Mouse (Mus musculus): ENCODE results near the gene Twist2. TPM values are rescaled to one million over a fixed set of nuclear protein-coding genes. Genes with fewer than 3 reads are reported as not detected.

The Twist2 gene
- polyA plus RNA-seq, 1 experiment: 0.37 TPM

DNA sequence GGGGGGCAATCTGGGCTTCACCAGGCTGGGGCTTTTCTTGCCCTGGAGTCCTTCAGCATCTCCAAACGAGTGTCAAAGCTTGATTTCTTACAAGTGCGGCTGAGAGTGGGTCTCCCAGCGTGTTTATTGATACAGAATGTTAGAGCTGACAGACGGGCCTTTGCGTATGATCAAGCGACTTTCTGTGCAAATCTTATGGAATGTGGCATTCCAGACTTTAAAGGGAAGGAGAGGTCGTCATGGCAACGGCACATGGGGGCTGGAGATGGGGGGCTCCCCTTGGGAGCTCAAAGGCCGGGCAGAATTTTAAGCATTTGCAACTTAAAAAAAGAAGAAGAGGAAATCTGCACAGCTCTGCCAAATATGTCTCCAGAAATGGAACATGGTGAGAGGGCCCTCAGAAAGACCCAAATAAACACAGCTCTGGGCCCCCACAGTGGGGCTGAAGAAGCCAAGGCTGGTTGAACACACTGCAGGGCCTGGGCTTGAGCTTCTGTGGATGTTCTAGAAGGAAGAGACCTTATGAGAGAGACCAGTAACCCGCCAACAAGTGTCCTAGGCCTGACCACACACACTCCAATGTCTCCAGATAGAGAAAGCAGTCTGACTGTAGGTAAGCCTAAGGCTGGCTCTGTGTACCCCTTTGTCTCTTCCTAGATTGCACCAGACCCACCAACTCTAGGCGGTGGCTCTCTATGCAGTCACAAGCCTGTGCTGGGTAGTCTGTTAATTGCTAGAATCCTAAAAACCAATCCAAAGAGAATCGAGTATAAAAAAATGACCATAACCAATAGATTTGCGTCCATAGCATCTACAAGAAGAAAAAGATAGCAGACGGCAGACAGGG lies 40.9 kb upstream of the Twist2 start:
- TF ChIP-seq CTCF (IDR thresholded peaks at IDR 0.05; ENCODE audit: control insufficient read depth, insufficient read depth, insufficient replicate concordance, low read depth, low read length): no peak
- TF ChIP-seq POLR2A (IDR thresholded peaks at IDR 0.05; ENCODE audit: control insufficient read depth, low read depth, low read length): no peak
- no peak overlapping the region for H3K27ac ChIP-seq (ENCODE audit: control insufficient read depth, insufficient read depth, low read depth, low read length)
- H3K27me3 ChIP-seq (ENCODE audit: control insufficient read depth, insufficient read depth, low read length): no peaks in the 10 kb centered on the region
- no peaks in the 10 kb centered on the region for H3K36me3 ChIP-seq (ENCODE audit: control insufficient read depth, insufficient read depth, low read length)
- no peak overlapping the region for H3K4me3 ChIP-seq (ENCODE audit: control insufficient read depth, low read depth, low read length)
- H3K4me1 ChIP-seq (ENCODE audit: control insufficient read depth, insufficient read depth, low read length): no peaks in the 10 kb centered on the region; the same call in 1 of the 2 replicates

DNA sequence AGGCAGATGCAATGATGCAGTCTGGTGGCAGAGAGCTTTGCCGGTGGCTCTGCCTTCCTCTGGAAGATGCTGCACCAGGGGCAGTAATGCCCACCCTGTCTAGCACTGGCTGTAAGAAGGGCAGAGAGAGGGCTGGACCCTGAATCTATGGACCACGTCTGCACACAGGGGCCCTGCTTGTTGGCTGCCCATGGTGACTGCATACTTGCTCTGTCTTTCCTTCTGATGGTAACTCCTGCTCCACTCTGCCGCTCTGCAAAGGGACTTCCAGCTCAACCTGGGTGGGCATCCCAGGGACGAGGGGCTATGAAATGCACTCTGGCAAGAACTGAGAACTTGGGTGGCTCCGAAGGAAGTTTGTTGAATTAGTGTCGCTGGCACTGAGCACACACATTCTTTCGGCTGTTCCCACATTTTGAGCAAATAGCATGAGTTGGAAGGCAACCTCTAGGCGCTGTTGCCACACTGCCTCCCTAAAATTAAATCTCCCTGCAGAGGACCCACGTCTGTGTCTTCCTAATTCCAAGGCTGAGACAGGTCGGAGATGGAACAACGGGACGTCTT lies 38.7 kb upstream of the Twist2 start:
- Histone ChIP-seq H3K27ac (ENCODE audit: control insufficient read depth, insufficient read depth, low read depth, low read length) (no peak overlapping the region; the same call in 1 of the 2 replicates), H3K27me3 (ENCODE audit: control insufficient read depth, insufficient read depth, low read length) (no peaks in the 10 kb centered on the region), H3K4me1 (ENCODE audit: control insufficient read depth, insufficient read depth, low read length) (no peaks in the 10 kb centered on the region; the same call in 1 of the 2 replicates), H3K4me3 (ENCODE audit: control insufficient read depth, low read depth, low read length) (no peak overlapping the region), H3K36me3 (ENCODE audit: control insufficient read depth, insufficient read depth, low read length) (no peaks in the 10 kb centered on the region)
- no peak for TF ChIP-seq CTCF (IDR thresholded peaks at IDR 0.05; ENCODE audit: control insufficient read depth, insufficient read depth, insufficient replicate concordance, low read depth, low read length)
- no peak for TF ChIP-seq POLR2A (IDR thresholded peaks at IDR 0.05; ENCODE audit: control insufficient read depth, low read depth, low read length)

GRCm38 (mm10) chr1:91770221-91770624 lies 31.0 kb upstream of the Twist2 start:
- Histone ChIP-seq H3K4me3 (ENCODE audit: control insufficient read depth, low read depth, low read length) (no peak overlapping the region), H3K36me3 (ENCODE audit: control insufficient read depth, insufficient read depth, low read length) (no peaks in the 10 kb centered on the region), H3K4me1 (ENCODE audit: control insufficient read depth, insufficient read depth, low read length) (peaks cover 13% of the 10 kb centered on the region), H3K27ac (ENCODE audit: control insufficient read depth, insufficient read depth, low read depth, low read length) (no peak overlapping the region), H3K27me3 (ENCODE audit: control insufficient read depth, insufficient read depth, low read length) (no peaks in the 10 kb centered on the region)
- TF ChIP-seq POLR2A (IDR thresholded peaks at IDR 0.05; ENCODE audit: control insufficient read depth, low read depth, low read length) (no peak), CTCF (IDR thresholded peaks at IDR 0.05; ENCODE audit: control insufficient read depth, insufficient read depth, insufficient replicate concordance, low read depth, low read length) (no peak)

- no peaks in the 10 kb centered on the region for H3K27me3 ChIP-seq (ENCODE audit: control insufficient read depth, insufficient read depth, low read length)
- peak overlapping the region; percentile 45; the same call in 1 of the 2 replicates for H3K4me3 ChIP-seq (ENCODE audit: control insufficient read depth, low read depth, low read length)
- H3K4me1 ChIP-seq (ENCODE audit: control insufficient read depth, insufficient read depth, low read length): peaks cover 13% of the 10 kb centered on the region
- no peaks in the 10 kb centered on the region for H3K36me3 ChIP-seq (ENCODE audit: control insufficient read depth, insufficient read depth, low read length)
- TF ChIP-seq POLR2A (IDR thresholded peaks at IDR 0.05; ENCODE audit: control insufficient read depth, low read depth, low read length): no peak
- no peak for TF ChIP-seq CTCF (IDR thresholded peaks at IDR 0.05; ENCODE audit: control insufficient read depth, insufficient read depth, insufficient replicate concordance, low read depth, low read length)
- H3K27ac ChIP-seq (ENCODE audit: control insufficient read depth, insufficient read depth, low read depth, low read length): no peak overlapping the region
Measured at GRCm38 (mm10) chr1:91770676-91771075, 30.6 kb upstream of the Twist2 start.

DNA sequence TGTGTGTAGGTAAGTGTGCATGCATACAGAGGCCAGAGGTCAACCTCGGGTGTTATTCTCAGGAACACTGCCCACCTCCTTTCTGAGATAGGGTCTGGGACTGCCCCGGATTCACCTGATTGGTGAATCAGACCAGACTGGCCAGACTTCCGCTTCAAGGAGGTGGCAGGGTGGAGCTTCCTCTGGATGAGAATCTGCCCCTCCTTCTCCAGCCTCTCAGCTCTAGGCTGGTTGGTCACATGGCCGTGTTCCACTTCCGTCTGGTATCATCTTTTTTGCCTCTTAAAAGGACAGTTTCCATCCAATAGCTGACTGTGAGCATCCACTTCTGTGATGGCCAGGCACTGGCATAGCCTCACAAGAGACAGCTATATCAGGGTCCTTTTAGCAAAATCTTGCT lies 24.3 kb upstream of the Twist2 start:
- TF ChIP-seq CTCF (IDR thresholded peaks at IDR 0.05; ENCODE audit: control insufficient read depth, insufficient read depth, insufficient replicate concordance, low read depth, low read length) (no peak), POLR2A (IDR thresholded peaks at IDR 0.05; ENCODE audit: control insufficient read depth, low read depth, low read length) (no peak)
- H3K27ac ChIP-seq (ENCODE audit: control insufficient read depth, insufficient read depth, low read depth, low read length): no peak overlapping the region
- H3K4me1 ChIP-seq (ENCODE audit: control insufficient read depth, insufficient read depth, low read length): peaks cover 2% of the 10 kb centered on the region; the same call in 1 of the 2 replicates
- no peaks in the 10 kb centered on the region for H3K27me3 ChIP-seq (ENCODE audit: control insufficient read depth, insufficient read depth, low read length)
- no peaks in the 10 kb centered on the region for H3K36me3 ChIP-seq (ENCODE audit: control insufficient read depth, insufficient read depth, low read length)
- H3K4me3 ChIP-seq (ENCODE audit: control insufficient read depth, low read depth, low read length): no peak overlapping the region

DNA sequence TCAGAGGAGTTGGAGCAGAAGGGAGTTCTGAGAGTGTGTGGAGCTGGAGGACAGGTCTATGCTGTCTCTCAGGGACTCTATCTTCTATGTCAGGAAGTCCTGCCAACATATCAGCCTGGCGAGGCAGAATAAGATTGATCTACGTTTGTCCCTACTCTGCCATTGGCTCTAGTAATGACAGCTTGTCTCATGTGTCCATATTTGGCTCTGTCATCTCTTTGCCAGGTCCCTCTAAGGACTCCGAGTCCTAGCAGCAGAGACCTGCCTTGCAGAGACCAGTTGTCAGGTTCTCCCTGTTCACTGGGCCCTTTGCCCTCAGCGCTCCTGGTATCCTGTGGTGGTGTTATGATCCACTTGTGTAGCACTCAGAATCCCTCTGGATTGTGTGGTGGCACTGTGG lies 21.4 kb upstream of the Twist2 start:
- TF ChIP-seq CTCF (IDR thresholded peaks at IDR 0.05; ENCODE audit: control insufficient read depth, insufficient read depth, insufficient replicate concordance, low read depth, low read length) (no peak), POLR2A (IDR thresholded peaks at IDR 0.05; ENCODE audit: control insufficient read depth, low read depth, low read length) (no peak)
- Histone ChIP-seq H3K36me3 (ENCODE audit: control insufficient read depth, insufficient read depth, low read length) (no peaks in the 10 kb centered on the region), H3K27me3 (ENCODE audit: control insufficient read depth, insufficient read depth, low read length) (no peaks in the 10 kb centered on the region), H3K27ac (ENCODE audit: control insufficient read depth, insufficient read depth, low read depth, low read length) (no peak overlapping the region), H3K4me1 (ENCODE audit: control insufficient read depth, insufficient read depth, low read length) (peaks cover 2% of the 10 kb centered on the region; the same call in 1 of the 2 replicates), H3K4me3 (ENCODE audit: control insufficient read depth, low read depth, low read length) (no peak overlapping the region)

DNA sequence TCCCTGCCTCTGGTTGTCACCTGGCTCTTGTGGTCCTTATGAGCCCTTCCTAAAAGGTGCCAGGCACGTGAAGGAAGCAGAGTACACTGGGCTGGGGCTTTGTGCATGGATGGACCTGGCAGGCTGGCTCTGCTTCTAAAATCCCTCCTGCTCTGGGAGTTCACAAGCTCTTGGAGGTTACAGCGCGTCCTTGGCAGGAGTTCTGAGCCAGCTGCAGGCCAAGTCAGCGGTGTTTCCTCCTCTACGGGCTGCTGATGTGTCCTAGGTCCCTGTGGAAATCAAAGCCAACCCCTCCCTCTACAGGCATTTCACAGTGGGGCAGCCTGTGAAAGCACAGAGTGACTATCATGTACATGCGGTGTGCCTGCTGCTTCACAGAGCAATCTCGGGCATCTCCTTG lies 20.1 kb upstream of the Twist2 start:
- TF ChIP-seq POLR2A (IDR thresholded peaks at IDR 0.05; ENCODE audit: control insufficient read depth, low read depth, low read length): no peak
- Histone ChIP-seq H3K4me1 (ENCODE audit: control insufficient read depth, insufficient read depth, low read length) (peaks cover 2% of the 10 kb centered on the region; the same call in 1 of the 2 replicates), H3K27me3 (ENCODE audit: control insufficient read depth, insufficient read depth, low read length) (no peaks in the 10 kb centered on the region), H3K36me3 (ENCODE audit: control insufficient read depth, insufficient read depth, low read length) (no peaks in the 10 kb centered on the region), H3K27ac (ENCODE audit: control insufficient read depth, insufficient read depth, low read depth, low read length) (no peak overlapping the region), H3K4me3 (ENCODE audit: control insufficient read depth, low read depth, low read length) (no peak overlapping the region)
